Mouse (Mus musculus) testis, adult 2 months (tissue): ENCODE data around the gene Gse1.

Source experiments
- CTCF ChIP-seq: fragments of 200-500 bp; IDR thresholded peaks from 2 replicates; pipeline ENCODE4 v1.5.1; 2012; ENCODE audit warnings: low read depth, mild to moderate bottlenecking, inconsistent platforms, low read length, moderate library complexity; ENCODE audit not compliant: control insufficient read depth, insufficient read depth, insufficient replicate concordance
- POLR2A ChIP-seq: fragments of 200-500 bp; IDR thresholded peaks from 2 replicates; pipeline ENCODE4 v1.6.1; 2012; ENCODE audit warnings: low read depth, mild to moderate bottlenecking, inconsistent platforms, low read length, moderate library complexity; ENCODE audit not compliant: control insufficient read depth

DNA sequence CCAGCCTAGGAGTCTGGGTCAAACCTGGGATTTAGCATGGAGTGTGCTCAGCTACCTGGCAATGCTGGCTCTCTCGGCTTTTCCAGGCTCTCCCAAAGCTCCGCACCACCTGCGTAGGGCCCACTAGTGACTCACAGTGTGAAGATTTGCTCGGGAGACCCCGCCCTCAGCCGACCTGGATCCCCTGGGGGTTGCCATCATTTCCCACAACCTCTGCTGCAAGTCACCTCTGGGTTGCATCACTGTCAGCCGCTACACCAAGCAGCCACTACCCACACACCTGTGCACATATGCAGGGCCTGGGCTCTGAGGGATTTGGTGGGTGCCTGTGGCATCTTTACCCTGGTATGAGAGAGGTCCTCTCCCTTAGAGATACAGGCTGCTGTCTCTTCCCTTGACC lies 239.3 kb downstream of the Gse1 start:
- TF ChIP-seq POLR2A (no peak), CTCF (no peak)
